Mouse (Mus musculus) erythroblast, embryonic 14.5 days (primary cell): Measurements from ENCODE around the gene Sh3pxd2a.

Experiments used
- GATA1 ChIP-seq: IDR thresholded peaks from 2 replicates; pipeline ENCODE4 v1.6.1; 2012; ENCODE audit warnings: low read length, inconsistent platforms, mixed read lengths
- TAL1 ChIP-seq: IDR thresholded peaks from 3 replicates; pipeline ENCODE4 v1.6.1; 2012; ENCODE audit warnings: low read length, inconsistent platforms, mixed read lengths

GRCm38 (mm10) chr19:47363086-47363668 is 101.0 kb downstream of the Sh3pxd2a start:
- TF ChIP-seq TAL1 (no peak), GATA1 (no peak)
